Mouse (Mus musculus) spleen, adult 2 months (tissue): Measurements from ENCODE around the gene Kazn. TPM values are rescaled to one million over a fixed set of nuclear protein-coding genes. Genes with fewer than 3 reads are reported as not detected.

Experiments used
- DNase-seq, 2 experiments: peaks; one replicate each; pipeline versions ENCODE4 v3.0.0 to v3.0.0-alpha.2; 2012 to 2021; ENCODE audit warnings: low spot score in 2 of 2, low read depth in 1 of 2
- H3K27ac ChIP-seq: fragments of 200-500 bp; 2 replicates; pipeline ENCODE4 v1.5.1; 2012; ENCODE audit warnings: low read length, inconsistent platforms; ENCODE audit not compliant: insufficient read depth
- H3K27me3 ChIP-seq: fragments of 200-500 bp; 2 replicates; pipeline ENCODE4 v1.6.1; 2012; ENCODE audit warnings: mild to moderate bottlenecking, moderate library complexity, low read length, inconsistent platforms; ENCODE audit not compliant: control insufficient read depth, insufficient read depth
- H3K36me3 ChIP-seq: fragments of 200-500 bp; 2 replicates; pipeline ENCODE4 v1.6.1; 2012; ENCODE audit warnings: mild to moderate bottlenecking, low read length, inconsistent platforms; ENCODE audit not compliant: control insufficient read depth, insufficient read depth
- H3K4me1 ChIP-seq: fragments of 200-500 bp; 2 replicates; pipeline ENCODE4 v1.6.1; 2011; ENCODE audit warnings: inconsistent platforms; ENCODE audit not compliant: control insufficient read depth, insufficient read depth, insufficient read length
- H3K4me3 ChIP-seq: fragments of 200-500 bp; 2 replicates; pipeline ENCODE4 v1.5.1; 2011; ENCODE audit warnings: mild to moderate bottlenecking, inconsistent platforms; ENCODE audit not compliant: insufficient read depth, insufficient read length; ENCODE audit errors: extremely low read depth
- CTCF ChIP-seq: fragments of 200-500 bp; IDR thresholded peaks from 2 replicates; pipeline ENCODE4 v1.5.1; 2011; ENCODE audit warnings: mild to moderate bottlenecking, inconsistent platforms; ENCODE audit not compliant: insufficient read depth, insufficient read length, insufficient replicate concordance; ENCODE audit errors: extremely low read depth
- POLR2A ChIP-seq: fragments of 200-500 bp; IDR thresholded peaks from 2 replicates; pipeline ENCODE4 v1.6.1; 2011; ENCODE audit warnings: low read depth, low read length, inconsistent platforms
- WGBS: fragments of 180-500 bp; shearing (Covaris S2); methylation state at CpG from one replicate; pipeline ENCODE4 v1.1.7; 2018; 5-methylcytosine and 5-hydroxymethylcytosine counted together
- polyA plus RNA-seq: library from polyadenylated mRNA; depleted of rRNA; stranded (reverse); fragments of >200 nt; gene quantifications from 2 replicates; pipeline ENCODE4 v1.2.3, GENCODE M21; 2012

The Kazn gene
- polyA plus RNA-seq, 1 experiment = 13.2 TPM

- H3K27me3 ChIP-seq = no peaks in the 10 kb centered on the region
- H3K36me3 ChIP-seq = no peaks in the 10 kb centered on the region
- H3K4me3 ChIP-seq = no peak overlapping the region
- no peak for DNase-seq
- H3K4me1 ChIP-seq = no peaks in the 10 kb centered on the region
- TF ChIP-seq POLR2A = no peak
- TF ChIP-seq CTCF = no peak
- no peak overlapping the region for H3K27ac ChIP-seq
- WGBS = 92% methylated on average over 13 of the region's 13 CpGs
Measured at GRCm38 (mm10) chr4:142184852-142185532, 54.2 kb downstream of the Kazn start.

GRCm38 (mm10) chr4:142183591-142183990, 55.6 kb downstream of the Kazn start:
- H3K4me1 ChIP-seq = no peaks in the 10 kb centered on the region; the same call in 1 of the 2 replicates
- WGBS = 83% methylated on average over 1 of the region's 1 CpGs

GRCm38 (mm10) chr4:142183015-142183414, 56.2 kb downstream of the Kazn start:
- Histone ChIP-seq H3K27me3 (no peaks in the 10 kb centered on the region), H3K27ac (no peak overlapping the region), H3K4me1 (no peaks in the 10 kb centered on the region; the same call in 1 of the 2 replicates), H3K36me3 (no peaks in the 10 kb centered on the region), H3K4me3 (no peak overlapping the region)
- TF ChIP-seq CTCF (no peak), POLR2A (no peak)
- DNase-seq = no peak
- WGBS = 71% methylated on average over 3 of the region's 3 CpGs

More at GRCm38 (mm10) chr4:142183591-142183990, 55.6 kb downstream of the Kazn start:
- no peak for TF ChIP-seq CTCF
- no peak for TF ChIP-seq POLR2A
- Histone ChIP-seq H3K36me3 (no peaks in the 10 kb centered on the region), H3K27ac (no peak overlapping the region), H3K27me3 (no peaks in the 10 kb centered on the region), H3K4me3 (no peak overlapping the region)
- no peak for DNase-seq

GRCm38 (mm10) chr4:142181646-142182045, 57.6 kb downstream of the Kazn start:
- no peaks in the 10 kb centered on the region for H3K27me3 ChIP-seq
- no peak overlapping the region for H3K4me3 ChIP-seq
- H3K36me3 ChIP-seq = no peaks in the 10 kb centered on the region
- 79% methylated on average over 4 of the region's 4 CpGs for WGBS
- no peaks in the 10 kb centered on the region; the same call in 1 of the 2 replicates for H3K4me1 ChIP-seq
- no peak overlapping the region for H3K27ac ChIP-seq
- no peak for DNase-seq
- no peak for TF ChIP-seq CTCF
- TF ChIP-seq POLR2A = no peak

- 88% methylated on average over 9 of the region's 9 CpGs for WGBS
- Histone ChIP-seq H3K4me1 (no peaks in the 10 kb centered on the region; the same call in 1 of the 2 replicates), H3K36me3 (no peaks in the 10 kb centered on the region), H3K4me3 (no peak overlapping the region), H3K27ac (no peak overlapping the region), H3K27me3 (no peaks in the 10 kb centered on the region)
- TF ChIP-seq POLR2A (no peak), CTCF (no peak)
- no peak for DNase-seq
Measured at GRCm38 (mm10) chr4:142180874-142181273, 58.3 kb downstream of the Kazn start.

GRCm38 (mm10) chr4:142180289-142180688, 58.9 kb downstream of the Kazn start:
- Histone ChIP-seq H3K27me3 (no peaks in the 10 kb centered on the region), H3K4me1 (no peaks in the 10 kb centered on the region; the same call in 1 of the 2 replicates), H3K27ac (0 out of 2 replicates have a peak overlapping the region, but pooled peaks have one; percentile 17), H3K4me3 (no peak overlapping the region), H3K36me3 (no peaks in the 10 kb centered on the region)
- no peak for DNase-seq
- 47% methylated on average over 3 of the region's 3 CpGs for WGBS
- TF ChIP-seq POLR2A (no peak), CTCF (no peak)

- no peak for DNase-seq
- WGBS = 83% methylated on average over 13 of the region's 13 CpGs
- TF ChIP-seq CTCF (no peak), POLR2A (no peak)
- H3K27ac ChIP-seq = 0 out of 2 replicates have a peak overlapping the region, but pooled peaks have one; percentile 17
- no peaks in the 10 kb centered on the region for H3K36me3 ChIP-seq
- H3K4me1 ChIP-seq = no peaks in the 10 kb centered on the region; the same call in 1 of the 2 replicates
- H3K27me3 ChIP-seq = no peaks in the 10 kb centered on the region
- no peak overlapping the region for H3K4me3 ChIP-seq
Measured at GRCm38 (mm10) chr4:142179531-142179930, 59.7 kb downstream of the Kazn start.

GRCm38 (mm10) chr4:142176732-142177131, 62.5 kb downstream of the Kazn start:
- Histone ChIP-seq H3K36me3 (no peaks in the 10 kb centered on the region), H3K27ac (no peak overlapping the region), H3K4me3 (no peak overlapping the region), H3K27me3 (no peaks in the 10 kb centered on the region), H3K4me1 (no peaks in the 10 kb centered on the region; the same call in 1 of the 2 replicates)
- no peak for DNase-seq
- 80% methylated on average over 3 of the region's 3 CpGs for WGBS
- TF ChIP-seq POLR2A (no peak), CTCF (no peak)
